Mouse (Mus musculus) C2C12 (cell line): Measurements from ENCODE around the gene Clip4.

Experiments
- CTCF ChIP-seq: IDR thresholded peaks from one replicate; pipeline ENCODE4 v1.5.1; 2011; ENCODE audit not compliant: control insufficient read depth, insufficient read depth, insufficient read length
- MAX ChIP-seq: IDR thresholded peaks from one replicate; pipeline ENCODE4 v1.6.1; 2011; ENCODE audit warnings: mild to moderate bottlenecking, control low read depth
- MYOG ChIP-seq: IDR thresholded peaks from one replicate; pipeline ENCODE4 v1.6.1; 2011; ENCODE audit not compliant: control insufficient read depth, insufficient read length; ENCODE audit errors: extremely low read depth

DNA sequence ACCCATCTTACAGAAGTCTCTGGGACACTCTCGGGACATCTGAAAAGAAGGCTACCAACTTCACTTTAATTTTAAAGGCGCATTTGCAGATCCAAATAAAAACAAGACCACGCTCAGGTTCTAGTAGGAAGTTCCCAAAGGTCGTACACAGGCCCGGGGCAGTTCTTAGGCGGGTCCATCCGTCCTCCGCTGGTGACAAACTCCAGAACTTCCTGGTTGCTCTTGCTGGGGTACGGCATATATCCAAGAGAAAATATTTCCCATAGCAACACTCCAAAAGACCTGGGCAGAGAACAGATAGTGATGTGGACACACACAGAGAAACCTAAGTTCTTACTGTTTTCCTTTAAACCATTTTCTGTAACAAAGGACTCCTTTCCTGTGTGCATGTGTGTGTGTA lies 106.5 kb downstream of the Clip4 start:
- no peak for TF ChIP-seq CTCF
- no peak for TF ChIP-seq MAX
- no peak for TF ChIP-seq MYOG
